Mouse (Mus musculus) ES-E14 (cell line): ENCODE measurements around the gene Fhl1.

Source experiments
- CHD2 ChIP-seq: IDR thresholded peaks from 2 replicates; pipeline ENCODE4 v1.6.1; 2014; ENCODE audit warnings: mild to moderate bottlenecking, low read depth, low read length, inconsistent platforms
- HCFC1 ChIP-seq: IDR thresholded peaks from 2 replicates; pipeline ENCODE4 v1.6.1; 2012; ENCODE audit warnings: low read length, inconsistent platforms, borderline replicate concordance; ENCODE audit not compliant: insufficient read depth
- MAFK ChIP-seq: IDR thresholded peaks from 2 replicates; pipeline ENCODE4 v1.6.1; 2014; ENCODE audit warnings: mild to moderate bottlenecking, low read depth, low read length, inconsistent platforms; ENCODE audit not compliant: insufficient read depth
- ZC3H11A ChIP-seq: IDR thresholded peaks from 2 replicates; pipeline ENCODE4 v1.6.1; 2012; ENCODE audit warnings: low read depth, mild to moderate bottlenecking, inconsistent platforms, low read length, borderline replicate concordance
- ZNF384 ChIP-seq: IDR thresholded peaks from 2 replicates; pipeline ENCODE4 v1.6.1; 2012; ENCODE audit warnings: low read depth, low read length, inconsistent platforms

DNA sequence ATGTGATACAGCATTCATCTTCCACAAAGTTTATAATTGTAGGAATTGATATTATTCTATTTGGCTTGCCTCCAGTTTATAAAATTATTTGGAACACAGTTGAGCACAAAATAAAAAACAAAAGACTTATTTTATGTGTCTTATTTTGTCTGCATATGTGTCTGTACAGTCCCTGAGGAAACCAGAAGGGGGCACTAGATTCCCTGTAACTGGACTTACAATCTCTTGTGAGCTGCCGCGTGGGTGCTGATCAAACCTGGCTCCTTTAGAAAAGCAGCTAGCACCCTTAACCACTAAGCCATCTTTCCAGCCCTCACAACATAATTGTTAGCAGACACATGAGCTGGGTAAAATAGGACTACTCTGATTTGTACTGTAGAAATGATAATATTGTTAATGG, 24.1 kb downstream of the Fhl1 start:
- no peak for TF ChIP-seq ZNF384
- TF ChIP-seq CHD2, result no peak
- no peak for TF ChIP-seq HCFC1
- TF ChIP-seq ZC3H11A, result no peak; the same call in 1 of the 2 replicates
- TF ChIP-seq MAFK, result no peak
